Mouse (Mus musculus) layer of hippocampus, postnatal 10 days (tissue): ENCODE results near the gene A730061H03Rik. TPM values are rescaled to one million over a fixed set of nuclear protein-coding genes. Genes with fewer than 3 reads are reported as not detected.
A peak's percentile ranks its signal among the peaks of the same experiment; 100 is the strongest.

Experiments
- DNase-seq, 2 experiments: peaks; one replicate each; pipeline ENCODE4 v3.0.0; 2021; ENCODE audit warnings: low spot score in 2 of 2
- total RNA-seq, 2 experiments: library from RNA; stranded (reverse); gene quantifications; 2 replicates each; pipeline ENCODE4 v1.2.3; 2021

A730061H03Rik gene
- total RNA-seq, 2 experiments from 2014 or later = 1.2 TPM; not detected in 1

GRCm38 (mm10) chr14:55551794-55552193 is 8.4 kb downstream of the A730061H03Rik start:
- DNase-seq = no peak

GRCm38 (mm10) chr14:55551347-55551746 is 8.9 kb downstream of the A730061H03Rik start:
- DNase-seq = no peak

- DNase-seq = no peak
Observed at GRCm38 (mm10) chr14:55550191-55550590, 10.0 kb downstream of the A730061H03Rik start.

GRCm38 (mm10) chr14:55544334-55544733 is 15.9 kb downstream of the A730061H03Rik start:
- DNase-seq = no peak

- no peak for DNase-seq
Observed at GRCm38 (mm10) chr14:55542268-55542667, 17.9 kb downstream of the A730061H03Rik start.

GRCm38 (mm10) chr14:55540787-55541321 is 19.4 kb downstream of the A730061H03Rik start:
- peak; percentile 75 to 79 for DNase-seq

- peak; percentile 59 to 71 for DNase-seq
Observed at GRCm38 (mm10) chr14:55540067-55540786, 20.0 kb downstream of the A730061H03Rik start, which contains the start of gene Pck2. Pck2 (plus strand) TSS chr14:55540266.

- peak in 1 of 2 experiments; percentile 59 for DNase-seq
Observed at GRCm38 (mm10) chr14:55536116-55536745, 24.0 kb downstream of the A730061H03Rik start.

GRCm38 (mm10) chr14:55527940-55528339 is 32.3 kb downstream of the A730061H03Rik start:
- no peak for DNase-seq

- DNase-seq = no peak
Observed at GRCm38 (mm10) chr14:55526674-55527073, 33.5 kb downstream of the A730061H03Rik start.

- no peak for DNase-seq
Observed at GRCm38 (mm10) chr14:55524785-55525184, 35.4 kb downstream of the A730061H03Rik start, which contains the start of gene Nrl. Nrl (minus strand) TSS chr14:55524981.

GRCm38 (mm10) chr14:55524062-55524461 is 36.1 kb downstream of the A730061H03Rik start:
- DNase-seq = no peak

GRCm38 (mm10) chr14:55520451-55521361 is 39.5 kb downstream of the A730061H03Rik start:
- DNase-seq = peak in 1 of 2 experiments; percentile 46

- DNase-seq = peak in 1 of 2 experiments; percentile 21
Observed at GRCm38 (mm10) chr14:55519604-55520003, 40.6 kb downstream of the A730061H03Rik start.

GRCm38 (mm10) chr14:55518897-55519296 is 41.3 kb downstream of the A730061H03Rik start:
- DNase-seq = peak in 1 of 2 experiments; percentile 55

- no peak for DNase-seq
Observed at GRCm38 (mm10) chr14:55515846-55516245, 44.4 kb downstream of the A730061H03Rik start.

GRCm38 (mm10) chr14:55513927-55514326 is 46.3 kb downstream of the A730061H03Rik start:
- DNase-seq = no peak

- peak; percentile 56 to 65 for DNase-seq
Observed at GRCm38 (mm10) chr14:55511037-55511436, 49.2 kb downstream of the A730061H03Rik start.

GRCm38 (mm10) chr14:55510125-55510731 is 50.0 kb downstream of the A730061H03Rik start, which contains the start of gene Cpne6:
Cpne6 (plus strand) TSS chr14:55510445.
- peak; percentile 46 to 57 for DNase-seq
